Mouse (Mus musculus): ENCODE data around the gene Rpn2.

The Rpn2 gene

DNA sequence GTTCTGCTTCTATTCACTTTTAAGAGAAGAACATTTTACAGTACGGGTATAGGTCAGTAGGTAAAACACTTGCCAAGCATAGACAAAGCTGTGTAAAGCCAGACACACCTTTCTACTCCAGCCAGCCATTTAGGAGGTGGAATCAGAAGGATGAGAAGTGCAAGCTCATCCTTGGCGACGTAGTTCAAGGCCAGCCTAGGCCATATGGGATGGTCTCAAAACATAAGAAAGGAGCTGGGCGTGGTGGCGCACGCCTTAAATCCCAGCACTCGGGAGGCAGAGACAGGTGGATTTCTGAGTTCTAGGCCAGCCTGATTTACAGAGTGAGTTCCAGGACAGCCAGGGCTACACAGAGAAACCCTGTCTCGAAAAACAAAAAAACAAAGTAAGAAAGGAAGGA, 30.8 kb downstream of the Rpn2 start:
- in situ Hi-C loops (cut with MboI): no loop called here

DNA sequence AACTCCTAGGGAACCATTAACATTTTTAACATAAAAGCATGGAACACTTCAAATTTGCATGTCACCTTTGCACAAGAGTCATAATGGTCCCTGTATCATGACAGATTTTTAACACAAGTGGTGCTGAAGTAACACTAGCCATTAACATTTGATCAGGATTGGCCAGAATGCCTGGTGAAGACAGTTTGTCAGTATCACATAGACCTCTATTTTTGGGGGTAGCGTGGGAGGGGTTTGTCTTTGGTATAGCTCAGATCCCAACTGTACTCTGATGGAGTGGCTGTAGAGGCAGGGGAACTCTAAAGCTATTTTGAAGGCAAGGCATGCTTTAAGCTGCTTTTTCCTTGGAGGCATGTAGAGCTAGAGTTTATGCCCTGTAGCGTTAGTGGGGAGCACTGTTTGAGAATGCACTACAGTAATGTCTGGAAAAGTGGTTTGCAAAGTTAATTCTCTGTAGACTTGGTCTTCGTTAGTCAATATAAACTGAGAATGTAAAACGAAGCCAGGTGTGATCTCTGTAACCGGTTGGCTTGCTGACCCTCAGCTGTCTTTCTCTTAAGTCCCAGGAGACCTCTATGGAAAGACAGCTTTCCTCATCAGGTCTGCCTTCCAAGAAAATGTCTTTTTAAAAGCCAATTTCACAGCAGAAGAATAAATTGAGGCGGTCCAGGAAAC, 32.3 kb downstream of the Rpn2 start:
- in situ Hi-C loops (cut with MboI): no loop called here

DNA sequence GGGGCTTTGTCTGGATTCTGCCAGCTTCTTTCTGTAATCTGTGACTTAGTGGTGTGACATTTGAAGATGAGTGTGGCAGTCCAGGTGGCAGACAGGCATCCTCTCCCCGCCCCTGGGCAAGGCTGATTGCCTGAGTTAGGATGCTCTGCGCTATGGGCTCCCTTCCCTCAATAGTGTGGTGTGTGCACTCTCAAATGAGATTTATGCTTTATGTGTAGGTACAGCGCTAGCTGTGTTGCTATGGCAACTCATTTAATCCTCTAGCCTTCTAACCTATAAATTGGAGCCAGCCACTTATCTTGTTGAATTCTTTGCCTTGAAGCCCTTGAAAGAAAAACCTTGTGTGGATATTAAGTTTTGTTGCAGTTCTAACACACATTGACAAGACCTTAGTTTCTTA, 34.9 kb downstream of the Rpn2 start:
- in situ Hi-C loops (cut with MboI): no loop called here

DNA sequence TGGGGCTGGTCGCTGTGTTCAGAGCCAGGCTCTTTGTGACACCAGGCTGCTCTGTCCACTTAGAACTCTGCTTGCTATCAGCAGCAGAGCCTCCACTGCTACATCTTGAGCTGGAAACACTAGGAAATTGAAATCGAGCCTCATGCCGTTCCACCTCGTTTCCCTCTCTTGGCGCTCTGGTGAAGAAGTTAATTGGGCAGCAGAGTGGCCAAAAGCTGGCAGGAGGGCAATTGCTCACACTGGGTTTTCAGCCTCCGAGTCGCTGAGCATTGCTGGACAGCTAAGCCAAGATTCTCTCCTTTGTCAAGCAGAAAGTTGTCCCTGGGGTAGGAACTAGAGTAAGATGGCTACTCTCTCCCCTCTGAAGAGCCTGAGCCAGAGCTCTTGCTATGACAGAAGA, 35.5 kb downstream of the Rpn2 start:
- in situ Hi-C loops (cut with MboI): no loop called here

DNA sequence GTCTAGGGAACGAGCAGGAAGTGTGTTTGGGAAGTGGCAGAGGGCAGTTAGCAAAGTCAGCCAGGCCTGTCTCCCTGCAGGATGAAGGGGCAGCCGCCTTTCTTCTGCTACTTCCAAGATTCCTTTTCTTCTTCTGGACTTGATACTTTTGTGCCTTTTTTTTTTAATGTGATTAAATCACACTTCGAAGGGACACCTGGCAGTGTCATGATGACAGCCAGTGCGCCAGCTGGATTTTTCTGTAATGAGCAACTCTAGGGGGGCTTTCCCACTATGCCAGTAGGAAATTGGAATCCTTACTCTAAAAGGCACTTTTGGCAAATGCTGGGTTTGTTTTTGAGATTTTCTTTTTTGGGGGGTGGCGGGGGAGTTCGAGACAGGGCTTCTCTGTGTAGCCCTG, 36.7 kb downstream of the Rpn2 start:
- in situ Hi-C loops (cut with MboI): no loop called here

DNA sequence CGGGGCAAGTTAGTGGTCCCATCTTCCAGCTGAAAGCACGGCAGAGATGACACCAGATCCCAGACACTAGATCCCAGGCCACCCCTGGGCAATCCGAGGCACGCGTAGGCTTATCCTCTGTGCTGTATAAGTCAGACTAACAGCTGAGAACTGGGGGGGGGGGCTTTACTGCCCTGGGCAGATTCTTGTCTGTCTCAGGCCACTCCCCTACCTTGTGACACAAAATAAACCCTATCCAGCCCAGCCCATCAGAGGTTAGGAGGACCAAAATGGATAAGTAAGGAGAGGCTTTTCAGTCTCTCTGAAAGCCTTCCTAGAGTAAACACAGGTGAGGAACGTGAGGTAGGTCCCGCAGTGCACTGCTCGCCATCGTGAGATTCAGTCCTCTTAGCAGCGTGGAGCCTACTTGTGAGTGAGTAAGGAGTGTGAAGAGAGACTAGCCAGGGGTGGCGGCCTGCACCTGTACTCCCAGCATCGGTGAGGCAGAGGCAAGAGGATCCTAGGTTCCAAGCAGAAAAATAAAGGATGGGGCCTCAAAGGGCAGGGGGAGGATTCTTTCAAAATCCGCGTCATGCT, 37.6 kb downstream of the Rpn2 start:
- in situ Hi-C loops (cut with MboI): no loop called here

DNA sequence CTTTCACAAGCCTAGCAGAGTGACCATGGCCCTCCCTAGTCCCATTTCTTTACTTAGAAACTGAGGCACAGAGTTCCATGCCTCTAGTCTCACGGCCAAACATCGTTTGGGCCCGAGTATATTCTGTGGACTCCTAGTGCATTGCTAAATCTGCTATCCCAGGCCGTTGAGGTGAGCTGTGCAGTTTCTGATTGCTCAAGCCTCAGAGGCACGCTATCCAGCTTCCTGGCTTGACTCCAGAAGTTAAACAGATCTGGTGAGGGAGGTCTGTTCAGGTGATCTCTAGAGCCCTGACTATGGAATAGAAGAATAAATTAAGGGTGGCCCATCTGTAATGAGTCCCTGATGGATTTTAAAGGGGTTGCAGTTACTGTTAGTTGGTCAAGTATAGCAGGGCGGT, 38.4 kb downstream of the Rpn2 start:
- in situ Hi-C loops (cut with MboI): no loop called here

DNA sequence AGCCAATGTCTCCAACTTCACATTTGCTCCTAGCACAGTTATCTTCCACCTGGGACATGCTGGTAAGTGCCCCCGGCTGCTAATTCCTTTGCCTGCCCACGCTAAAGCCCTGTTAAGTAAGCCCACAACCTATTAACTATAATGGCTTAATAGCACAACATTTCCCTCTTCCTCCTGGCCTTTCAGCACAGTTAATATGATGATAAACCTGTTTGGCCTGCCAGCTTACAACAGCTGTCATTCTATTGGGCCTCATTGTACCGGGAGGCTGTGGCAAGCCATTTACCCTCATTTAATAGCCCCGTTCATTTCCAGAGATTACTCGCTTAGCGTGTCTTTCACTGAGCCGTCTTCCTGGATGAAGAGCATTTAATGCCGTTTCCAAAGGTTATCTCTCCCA, 41.3 kb downstream of the Rpn2 start:
- in situ Hi-C loops (cut with MboI): no loop called here

DNA sequence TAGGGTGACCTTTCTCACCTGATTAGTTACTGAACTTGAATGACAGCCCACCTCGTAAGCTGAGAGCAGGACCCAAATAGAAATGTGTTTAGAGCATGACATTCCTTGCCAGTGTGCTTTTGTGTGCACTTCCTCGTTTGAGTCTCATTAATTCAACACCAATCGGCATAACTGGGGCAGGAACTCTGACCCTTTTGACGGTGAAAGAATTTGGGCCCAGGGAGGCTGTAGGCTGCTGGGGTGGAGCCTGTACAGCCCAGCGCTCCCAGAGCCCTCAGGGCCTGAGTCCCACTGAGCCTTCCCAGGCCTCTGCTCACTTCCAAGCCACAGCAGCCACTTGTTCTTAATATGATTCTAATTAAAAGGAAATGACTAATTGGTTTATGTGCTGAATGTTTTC, 42.1 kb downstream of the Rpn2 start:
- in situ Hi-C loops (cut with MboI): no loop called here

DNA sequence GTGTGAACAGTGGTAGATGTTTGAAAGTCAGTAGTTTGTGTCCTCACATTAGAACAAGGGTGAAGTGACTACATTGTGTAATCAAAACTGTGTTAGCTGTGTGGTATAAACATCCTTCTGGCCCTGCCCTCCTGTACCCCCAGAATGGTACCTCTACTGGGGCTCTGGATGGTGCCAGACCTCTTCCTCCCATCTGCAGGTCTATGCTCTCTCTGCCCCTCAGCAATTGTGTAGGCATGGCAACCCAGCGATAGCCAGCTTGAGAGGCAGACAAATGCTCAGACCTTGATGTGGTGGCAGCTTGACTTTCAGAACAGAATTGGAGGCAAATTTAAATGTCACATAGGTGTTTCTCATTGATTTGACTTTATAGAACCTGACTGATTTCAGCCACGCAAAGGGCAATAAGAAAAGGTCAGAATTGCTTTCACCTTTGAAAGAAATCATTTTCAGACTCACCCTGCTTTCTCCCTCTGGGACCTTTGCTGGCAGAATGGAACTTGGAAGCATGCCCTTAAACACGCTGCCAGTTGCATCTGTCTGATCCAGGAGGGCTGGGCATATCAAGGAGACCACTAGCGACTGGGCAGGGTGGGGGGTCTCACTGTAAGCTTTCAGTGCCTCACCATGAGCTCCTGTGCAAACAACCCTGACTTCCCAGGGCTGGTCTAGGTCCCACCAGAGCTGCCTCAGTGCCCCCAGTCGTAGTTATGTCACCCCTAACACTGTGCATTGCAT, 43.4 kb downstream of the Rpn2 start:
- in situ Hi-C loops (cut with MboI): no loop called here

DNA sequence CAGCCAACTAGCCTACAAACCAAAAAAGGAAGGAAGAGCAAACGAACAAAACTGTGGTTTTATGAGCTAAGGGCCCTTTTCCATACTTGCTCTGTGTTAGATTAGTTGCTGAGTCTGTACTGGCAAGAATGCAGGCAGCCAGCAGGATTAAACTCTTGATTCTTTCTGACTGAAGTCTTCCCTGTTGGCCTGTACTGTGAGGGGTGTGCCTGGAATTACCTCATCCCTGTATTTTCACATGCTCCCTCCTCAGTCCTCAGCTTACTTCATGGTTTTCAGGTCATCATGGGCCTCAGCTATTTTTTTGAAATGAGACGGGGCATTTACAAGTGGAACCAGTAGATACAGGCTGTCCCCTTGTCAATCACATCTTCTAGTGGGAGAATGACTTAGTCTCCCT, 46.4 kb downstream of the Rpn2 start:
- in situ Hi-C loops (cut with MboI): no loop called here

DNA sequence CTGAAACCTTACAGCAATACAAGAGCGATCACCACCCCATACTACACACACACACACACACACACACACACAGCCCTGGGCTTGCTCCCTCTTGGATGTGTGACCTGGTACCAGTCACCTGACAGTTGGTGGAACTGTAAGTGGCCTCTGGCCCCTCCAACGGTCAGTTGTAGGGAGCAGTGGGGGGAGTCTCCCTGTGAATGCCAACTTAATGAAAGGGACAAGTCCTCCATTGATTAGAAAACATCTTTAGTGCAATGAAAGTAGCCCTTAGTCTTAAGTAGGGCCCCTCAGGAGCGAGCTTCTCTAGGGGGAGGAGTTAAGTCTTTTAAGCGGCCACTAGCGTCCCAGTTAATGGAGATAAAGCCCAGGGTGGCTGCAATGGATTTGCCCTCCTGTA, 49.3 kb downstream of the Rpn2 start:
- in situ Hi-C loops (cut with MboI): no loop called here

DNA sequence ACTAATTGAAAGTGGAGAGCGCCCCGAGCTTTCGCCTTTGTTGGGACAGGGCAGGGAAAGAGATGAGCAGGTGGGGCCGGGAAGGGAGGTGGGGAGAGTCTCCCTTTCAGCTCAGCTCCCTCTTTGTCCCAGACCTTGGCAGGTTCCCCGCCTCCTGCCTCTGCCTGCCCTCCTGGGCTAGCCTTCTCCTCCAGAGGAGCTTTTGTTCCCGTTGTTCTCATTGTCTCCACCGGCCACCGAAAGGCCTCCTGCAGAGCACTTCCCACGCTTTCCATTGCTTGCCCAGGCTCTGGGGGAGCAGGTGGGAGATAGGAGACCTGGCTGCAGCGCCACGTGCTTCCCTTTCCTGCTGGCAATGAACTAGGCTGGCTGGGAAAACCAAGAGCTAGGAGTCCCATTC, 49.8 kb downstream of the Rpn2 start:
- in situ Hi-C loops (cut with MboI): no loop called here

DNA sequence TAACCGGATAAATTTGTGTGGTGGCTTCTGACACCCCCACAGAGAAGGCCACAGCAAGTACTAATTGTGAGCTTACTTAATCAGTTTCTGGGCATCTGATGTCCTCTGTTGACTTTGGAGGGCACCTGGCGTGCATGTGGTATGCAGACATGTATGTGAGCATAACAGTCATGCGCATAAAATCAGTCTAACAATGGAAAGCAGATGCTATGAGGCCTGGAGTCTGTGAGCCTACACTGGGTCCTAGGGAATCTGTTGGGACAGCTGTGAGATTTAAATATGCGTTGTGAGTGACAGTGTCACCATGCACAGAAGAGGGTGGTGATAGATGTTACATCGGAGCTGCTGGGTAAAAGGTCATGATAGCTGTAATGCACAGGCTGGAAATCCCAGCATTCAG, 53.2 kb downstream of the Rpn2 start:
- in situ Hi-C loops (cut with MboI): no loop called here

DNA sequence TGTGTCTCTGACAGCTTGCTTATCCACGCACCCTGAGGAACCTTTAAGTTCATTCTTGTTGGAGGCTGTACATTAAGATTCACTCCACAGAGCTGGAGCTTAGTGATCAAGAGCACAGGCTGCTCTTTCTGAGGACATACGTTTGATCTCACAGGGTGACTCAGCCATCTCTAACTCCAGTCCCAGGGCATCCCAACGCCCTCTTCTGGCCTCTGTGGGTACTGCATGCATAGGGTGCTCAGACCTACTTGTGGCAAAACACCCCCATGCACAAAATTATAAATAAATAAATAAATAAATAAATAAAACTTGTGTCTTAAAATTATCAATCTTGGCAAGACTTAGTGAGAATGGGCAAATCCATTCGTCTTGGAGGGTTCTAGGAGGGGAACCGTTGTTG, 59.8 kb downstream of the Rpn2 start:
- in situ Hi-C loops (cut with MboI): loop anchor here (5.0 kb wide), 1 partner anchor 234 kb away; the partner anchor contains the start of gene Blcap

DNA sequence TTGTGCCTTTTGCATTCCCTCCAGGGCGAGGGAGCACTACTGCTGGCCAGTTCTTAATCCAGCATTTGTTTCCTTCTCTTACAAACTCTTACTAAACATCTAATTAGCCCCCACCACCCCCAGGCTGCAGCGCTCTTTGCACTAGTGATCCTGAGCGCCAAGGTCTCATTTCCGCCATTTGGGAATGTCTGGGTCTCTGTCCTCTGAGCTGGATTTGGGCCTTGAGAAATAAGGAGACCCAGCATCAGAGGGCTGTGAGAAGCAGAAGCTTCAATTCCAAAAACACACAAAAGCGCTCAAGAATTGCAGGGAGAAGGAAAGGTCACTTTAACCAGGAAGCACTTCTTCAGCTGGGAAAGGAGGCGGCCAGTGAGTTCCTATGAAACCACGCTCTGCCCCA, 60.7 kb downstream of the Rpn2 start:
- in situ Hi-C loops (cut with MboI): loop anchor here (5.0 kb wide), 1 partner anchor 233 kb away; the partner anchor contains the start of gene Blcap

DNA sequence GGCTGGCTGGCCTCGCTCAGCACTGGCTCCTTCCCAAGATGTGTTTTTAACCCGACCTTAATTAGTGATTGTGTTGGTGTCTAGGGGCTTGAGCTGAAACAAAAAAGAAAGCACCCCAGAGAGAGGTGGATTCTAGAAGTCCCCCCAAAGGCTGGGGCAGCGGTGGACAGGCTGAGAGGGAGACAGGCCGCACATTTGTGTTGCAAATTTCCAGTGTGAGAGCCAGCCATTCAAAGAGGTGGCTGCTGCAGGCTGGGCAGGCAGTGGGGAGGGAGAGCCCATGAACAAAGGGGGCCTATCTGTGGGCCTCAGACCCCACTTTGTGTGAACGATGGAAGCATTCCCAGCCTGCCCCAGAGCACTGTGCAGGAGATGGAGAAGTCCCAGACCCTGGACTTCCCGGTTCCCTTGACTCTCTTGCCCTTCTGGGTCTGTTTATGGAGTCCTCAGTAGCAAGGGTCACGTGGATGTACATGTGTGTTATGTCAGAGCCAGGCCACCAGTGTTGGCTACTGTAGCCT, 61.5 kb downstream of the Rpn2 start:
- in situ Hi-C loops (cut with MboI): loop anchor here (10.0 kb wide), 1 partner anchor 125 kb away; no protein-coding TSS in a partner anchor

DNA sequence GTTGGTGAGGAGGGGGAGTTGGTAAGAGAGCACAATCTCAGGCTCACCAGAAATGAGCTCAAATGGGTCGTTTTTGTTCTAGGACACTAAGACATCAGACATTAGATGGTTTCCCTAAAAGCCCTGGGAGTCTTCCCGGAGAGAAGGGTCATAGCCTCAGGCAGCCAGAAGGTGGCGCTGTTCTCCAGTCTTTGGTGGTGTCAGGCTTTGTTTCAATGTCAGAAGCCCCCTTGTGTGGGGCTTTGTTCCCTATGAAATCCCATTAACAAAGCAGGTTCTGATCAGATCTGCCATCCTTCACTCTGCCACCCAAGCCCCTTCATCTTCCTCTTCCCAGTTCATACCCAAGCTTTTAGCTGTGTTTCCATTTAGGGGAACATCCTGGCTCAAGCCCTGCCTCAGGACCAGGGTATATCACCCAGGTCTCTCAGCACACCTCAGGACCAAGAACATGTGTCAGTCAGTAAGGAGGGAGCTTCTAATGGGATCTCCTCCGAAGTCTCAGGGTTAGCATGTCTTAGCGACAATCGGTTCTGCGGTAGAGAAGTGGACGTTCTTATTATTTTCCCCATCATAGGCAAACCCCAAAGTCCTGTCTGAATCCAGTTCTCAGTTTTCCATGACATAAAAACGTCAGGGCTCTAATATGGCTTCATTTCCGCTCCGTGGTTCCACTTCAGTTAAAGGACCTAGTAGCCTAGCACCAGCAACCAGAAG, 62.9 kb downstream of the Rpn2 start:
- in situ Hi-C loops (cut with MboI): loop anchor here (10.0 kb wide), 1 partner anchor 123 kb away; no protein-coding TSS in a partner anchor

DNA sequence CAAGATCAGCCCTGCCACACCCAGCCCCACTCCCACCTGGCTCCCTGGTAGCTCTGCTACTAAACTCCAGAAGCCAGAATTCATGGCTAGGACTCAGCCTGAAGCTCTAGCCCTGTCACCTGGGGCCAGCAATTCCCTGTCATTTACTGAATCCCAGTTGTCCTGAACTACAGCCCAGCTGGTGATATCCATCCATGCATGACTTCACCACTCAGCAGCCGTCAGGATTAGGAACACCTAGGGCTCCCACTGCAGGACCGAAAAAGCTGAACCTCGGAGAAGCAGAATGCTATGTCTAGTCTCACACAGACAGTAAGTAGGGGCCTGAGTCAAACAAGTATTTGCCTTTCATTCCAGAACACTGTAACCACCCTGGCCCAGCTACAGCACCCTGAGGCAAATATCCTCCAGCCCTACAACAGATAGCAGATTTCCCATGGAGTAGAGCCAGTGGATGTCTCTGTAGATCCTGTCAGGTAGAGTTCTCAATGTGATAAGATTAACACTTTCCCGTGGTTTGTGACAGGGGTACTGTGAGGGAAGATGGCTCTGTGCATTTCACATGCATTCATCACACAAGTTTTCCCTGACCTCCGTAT, 63.6 kb downstream of the Rpn2 start:
- in situ Hi-C loops (cut with MboI): loop anchor here (10.0 kb wide), 1 partner anchor 122 kb away; no protein-coding TSS in a partner anchor

DNA sequence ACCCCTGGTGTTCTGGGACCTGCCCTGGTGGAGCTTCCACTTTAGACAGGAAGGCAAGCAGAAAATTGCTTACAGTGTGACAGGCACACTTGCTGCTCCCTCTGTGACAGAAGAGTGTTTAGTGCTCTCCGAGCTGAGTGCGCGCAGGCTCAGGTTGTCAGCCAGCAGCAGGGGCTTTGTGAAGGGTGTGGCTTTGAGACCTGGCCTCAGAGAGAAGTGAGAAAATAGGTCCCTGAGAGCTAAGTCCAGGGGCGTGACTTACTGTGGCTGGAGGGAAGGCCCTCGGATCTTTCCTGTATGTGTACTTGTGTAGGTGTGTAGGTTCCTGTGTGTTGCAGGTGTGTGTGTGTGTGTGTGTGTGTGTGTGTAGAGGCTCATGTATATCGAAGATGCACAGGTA, 64.5 kb downstream of the Rpn2 start:
- in situ Hi-C loops (cut with MboI): loop anchor here (10.0 kb wide), 1 partner anchor 121 kb away; no protein-coding TSS in a partner anchor

DNA sequence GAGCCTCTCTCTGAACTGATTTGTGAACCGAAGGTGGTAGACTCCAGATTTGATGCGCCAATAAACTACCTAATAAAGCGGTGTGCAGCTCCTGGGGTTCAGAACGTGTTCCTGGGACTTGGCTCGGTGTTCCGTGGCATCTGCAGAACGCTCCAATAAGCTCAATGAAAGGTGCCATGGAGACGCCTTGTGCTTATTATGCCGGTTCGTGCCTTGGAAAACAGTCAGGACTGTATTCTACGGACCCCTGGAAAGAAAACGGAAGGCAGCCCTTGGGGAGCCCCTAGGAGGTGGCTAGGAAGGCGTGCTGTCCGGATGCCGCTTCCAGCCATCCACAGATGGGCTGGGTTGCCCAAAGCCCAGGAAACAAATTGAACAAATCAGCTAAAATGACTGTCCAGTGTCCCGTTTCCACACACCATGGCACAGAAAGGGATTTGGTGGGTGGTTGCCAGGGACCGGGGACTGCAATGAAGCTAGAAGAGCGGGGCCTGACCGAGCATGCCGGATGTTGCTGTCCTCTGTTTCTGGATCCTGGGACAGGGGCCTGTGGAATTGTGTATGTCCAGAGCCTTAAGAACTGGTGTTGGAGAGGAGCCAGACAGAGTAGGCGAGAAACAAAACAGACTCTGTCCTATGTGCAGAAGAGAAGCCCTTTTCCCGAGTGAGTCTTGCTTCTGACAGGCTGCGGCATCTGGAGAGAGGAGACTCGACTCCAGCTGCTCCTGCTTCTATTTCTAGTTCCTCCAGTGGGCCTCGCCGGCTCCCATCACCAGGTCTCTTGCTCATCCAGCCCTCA, 68.7 kb downstream of the Rpn2 start, which contains the start of gene Ghrh:
Gene Ghrh (minus strand): TSS at position 146 of the 799 bp plus-strand sequence.
- in situ Hi-C loops (cut with MboI): loop anchor here (10.0 kb wide), 1 partner anchor 117 kb away; no protein-coding TSS in a partner anchor
